Mouse (Mus musculus): ENCODE measurements at regions not wholly inside any gene's neighbourhood (a gene's known extent, or its start where the extent isn't known, plus 50 kb on each side); places are given as distances from the start of the nearest gene placed in this dataset.

GRCm38 (mm10) chr4:56120357-56120756 is 588.1 kb upstream of the Klf4 start:
- no peak for TF ChIP-seq POU5F1 (IDR thresholded peaks at IDR 0.05; ENCODE audit: borderline replicate concordance, low read length)
- TF ChIP-seq NANOG (IDR thresholded peaks at IDR 0.05; ENCODE audit: borderline replicate concordance, low read length), result no peak
- no peak for TF ChIP-seq CTCF (conservative IDR thresholded peaks at IDR 0.05; ENCODE audit: low read length)
- no peaks in the 10 kb centered on the region for H3K36me3 ChIP-seq (ENCODE audit: insufficient read depth, low read length)
- H3K4me1 ChIP-seq (replicated peaks; ENCODE audit: low read depth, low read length), result no peaks in the 10 kb centered on the region
- H3K27me3 ChIP-seq (ENCODE audit: insufficient read depth, low read length), result no peaks in the 10 kb centered on the region
- no peak overlapping the region for H3K4me3 ChIP-seq (replicated peaks; ENCODE audit: low read length)
- H3K9me3 ChIP-seq (ENCODE audit: low read length), result peaks cover 25% of the 10 kb centered on the region

DNA sequence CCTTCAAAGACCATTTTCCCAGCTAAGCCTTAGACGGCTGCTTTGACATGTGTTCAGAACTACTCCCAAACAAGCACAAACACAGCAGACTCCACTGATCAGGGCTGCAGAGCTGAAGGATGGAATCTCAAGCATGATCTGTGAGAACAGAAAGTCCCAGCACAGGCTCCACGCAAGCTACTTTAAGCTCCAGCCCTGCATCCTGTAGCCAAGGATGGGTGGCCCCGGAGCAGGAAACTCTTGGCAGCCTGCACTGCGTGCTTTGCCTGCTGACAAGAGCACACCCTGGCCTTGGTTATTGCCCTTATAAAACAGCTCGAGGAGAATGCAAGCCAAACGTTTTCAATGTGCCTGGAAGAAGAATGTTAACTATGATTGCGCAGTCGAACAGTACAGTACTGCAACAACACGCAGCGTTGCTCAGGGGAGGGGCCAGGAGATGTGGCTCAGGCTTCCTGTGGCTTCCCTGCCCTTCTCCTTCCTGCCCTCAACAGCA is 581.5 kb upstream of the Klf4 start:
- no peaks in the 10 kb centered on the region for H3K36me3 ChIP-seq (ENCODE audit: insufficient read depth, low read length)
- peaks cover 4% of the 10 kb centered on the region; the same call in 1 of the 2 replicates for H3K4me1 ChIP-seq (replicated peaks; ENCODE audit: low read depth, low read length)
- H3K4me3 ChIP-seq (replicated peaks; ENCODE audit: low read length), result no peak overlapping the region
- no peak for TF ChIP-seq NANOG (IDR thresholded peaks at IDR 0.05; ENCODE audit: borderline replicate concordance, low read length)
- TF ChIP-seq CTCF (conservative IDR thresholded peaks at IDR 0.05; ENCODE audit: low read length), result no peak
- no peak for TF ChIP-seq POU5F1 (IDR thresholded peaks at IDR 0.05; ENCODE audit: borderline replicate concordance, low read length)
- no peaks in the 10 kb centered on the region for H3K27me3 ChIP-seq (ENCODE audit: insufficient read depth, low read length)
- no peaks in the 10 kb centered on the region for H3K9me3 ChIP-seq (ENCODE audit: low read length)

- Histone ChIP-seq H3K27me3 (ENCODE audit: insufficient read depth, low read length) (no peaks in the 10 kb centered on the region), H3K4me3 (replicated peaks; ENCODE audit: low read length) (no peak overlapping the region), H3K36me3 (ENCODE audit: insufficient read depth, low read length) (no peaks in the 10 kb centered on the region), H3K4me1 (replicated peaks; ENCODE audit: low read depth, low read length) (peaks cover 4% of the 10 kb centered on the region; the same call in 1 of the 2 replicates), H3K9me3 (ENCODE audit: low read length) (no peaks in the 10 kb centered on the region)
- no peak for TF ChIP-seq POU5F1 (IDR thresholded peaks at IDR 0.05; ENCODE audit: borderline replicate concordance, low read length)
These were observed 580.9 kb upstream of the Klf4 start for GRCm38 (mm10) chr4:56112931-56113700.

DNA sequence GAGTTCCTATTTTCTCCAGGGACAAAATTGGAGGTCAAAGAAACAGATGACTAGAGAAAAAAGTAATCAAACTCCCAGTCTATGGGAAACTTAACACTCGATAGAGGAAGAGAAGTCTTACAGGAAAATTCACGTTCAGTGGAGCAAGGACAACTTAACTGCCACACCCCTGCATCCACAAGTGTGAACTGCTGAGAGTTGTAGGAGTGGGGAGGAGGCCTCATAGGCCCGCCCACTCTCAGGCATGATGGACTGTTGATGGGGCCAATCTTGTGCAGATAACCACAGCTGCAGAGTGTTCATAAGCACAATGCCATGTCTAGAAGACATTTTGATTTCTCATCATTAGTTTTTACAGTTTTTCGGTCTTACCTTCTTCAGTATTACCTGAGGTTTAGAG is 574.7 kb upstream of the Klf4 start:
- TF ChIP-seq CTCF (conservative IDR thresholded peaks at IDR 0.05; ENCODE audit: low read length) (no peak), POU5F1 (IDR thresholded peaks at IDR 0.05; ENCODE audit: borderline replicate concordance, low read length) (no peak), NANOG (IDR thresholded peaks at IDR 0.05; ENCODE audit: borderline replicate concordance, low read length) (no peak)
- no peak overlapping the region for H3K4me3 ChIP-seq (replicated peaks; ENCODE audit: low read length)
- H3K9me3 ChIP-seq (ENCODE audit: low read length), result no peaks in the 10 kb centered on the region
- H3K4me1 ChIP-seq (replicated peaks; ENCODE audit: low read depth, low read length), result no peaks in the 10 kb centered on the region
- no peaks in the 10 kb centered on the region for H3K27me3 ChIP-seq (ENCODE audit: insufficient read depth, low read length)
- H3K36me3 ChIP-seq (ENCODE audit: insufficient read depth, low read length), result no peaks in the 10 kb centered on the region

- H3K27me3 ChIP-seq (ENCODE audit: insufficient read depth, low read length), result no peaks in the 10 kb centered on the region
- H3K36me3 ChIP-seq (ENCODE audit: insufficient read depth, low read length), result no peaks in the 10 kb centered on the region
- H3K9me3 ChIP-seq (ENCODE audit: low read length), result no peaks in the 10 kb centered on the region
- H3K4me3 ChIP-seq (replicated peaks; ENCODE audit: low read length), result no peak overlapping the region
- no peaks in the 10 kb centered on the region for H3K4me1 ChIP-seq (replicated peaks; ENCODE audit: low read depth, low read length)
- TF ChIP-seq POU5F1 (IDR thresholded peaks at IDR 0.05; ENCODE audit: borderline replicate concordance, low read length) (no peak), NANOG (IDR thresholded peaks at IDR 0.05; ENCODE audit: borderline replicate concordance, low read length) (no peak), CTCF (conservative IDR thresholded peaks at IDR 0.05; ENCODE audit: low read length) (no peak)
These were observed 570.0 kb upstream of the Klf4 start for GRCm38 (mm10) chr4:56102314-56102713.

GRCm38 (mm10) chr4:56090796-56091195 is 558.5 kb upstream of the Klf4 start:
- Histone ChIP-seq H3K27me3 (ENCODE audit: insufficient read depth, low read length) (no peaks in the 10 kb centered on the region), H3K4me3 (replicated peaks; ENCODE audit: low read length) (no peak overlapping the region), H3K9me3 (ENCODE audit: low read length) (no peaks in the 10 kb centered on the region), H3K36me3 (ENCODE audit: insufficient read depth, low read length) (no peaks in the 10 kb centered on the region), H3K4me1 (replicated peaks; ENCODE audit: low read depth, low read length) (no peaks in the 10 kb centered on the region)
- TF ChIP-seq NANOG (IDR thresholded peaks at IDR 0.05; ENCODE audit: borderline replicate concordance, low read length) (no peak), POU5F1 (IDR thresholded peaks at IDR 0.05; ENCODE audit: borderline replicate concordance, low read length) (no peak), CTCF (conservative IDR thresholded peaks at IDR 0.05; ENCODE audit: low read length) (no peak)

DNA sequence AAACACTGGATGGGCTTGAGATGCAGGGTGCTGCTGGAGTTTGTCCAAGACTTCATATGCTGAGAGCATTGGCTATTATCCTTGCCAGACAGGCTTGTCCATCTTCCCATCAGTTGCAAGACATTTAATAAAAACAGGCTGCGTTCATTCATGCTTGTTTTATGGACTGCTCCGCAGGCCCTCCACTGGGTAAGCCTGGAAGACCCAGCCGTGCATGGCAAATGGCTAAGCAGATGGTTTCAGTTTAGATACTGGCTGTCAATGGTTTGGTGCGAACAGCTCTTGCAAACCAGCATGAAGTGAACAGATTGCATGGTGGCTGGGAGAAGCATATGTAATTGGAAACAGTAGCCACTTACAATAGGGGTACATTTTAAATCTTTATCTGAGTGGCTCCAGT is 556.4 kb upstream of the Klf4 start:
- TF ChIP-seq NANOG (IDR thresholded peaks at IDR 0.05; ENCODE audit: borderline replicate concordance, low read length), result no peak
- Histone ChIP-seq H3K36me3 (ENCODE audit: insufficient read depth, low read length) (no peaks in the 10 kb centered on the region), H3K4me3 (replicated peaks; ENCODE audit: low read length) (no peak overlapping the region), H3K4me1 (replicated peaks; ENCODE audit: low read depth, low read length) (no peaks in the 10 kb centered on the region), H3K9me3 (ENCODE audit: low read length) (no peaks in the 10 kb centered on the region), H3K27me3 (ENCODE audit: insufficient read depth, low read length) (no peaks in the 10 kb centered on the region)

DNA sequence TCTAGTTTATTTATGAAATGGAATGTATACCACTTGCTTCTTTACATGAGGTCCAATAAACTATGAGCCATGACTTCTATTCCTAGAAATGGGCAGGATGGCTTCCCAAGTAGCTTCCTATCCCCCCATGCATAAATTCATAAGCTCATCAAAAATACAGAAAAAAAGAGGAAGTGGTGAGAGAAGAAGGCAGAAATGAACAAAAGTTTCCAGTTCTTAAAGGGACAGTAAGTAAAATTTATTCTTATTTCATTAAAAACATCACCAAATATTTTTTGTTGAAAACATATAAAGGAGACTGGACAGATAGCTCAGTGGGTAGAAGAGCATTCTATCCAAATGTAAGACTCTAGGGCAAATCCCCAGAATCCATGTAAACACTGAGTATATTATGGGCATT is 554.0 kb upstream of the Klf4 start:
- no peaks in the 10 kb centered on the region for H3K36me3 ChIP-seq (ENCODE audit: insufficient read depth, low read length)
- H3K9me3 ChIP-seq (ENCODE audit: low read length), result no peaks in the 10 kb centered on the region
- no peak overlapping the region for H3K4me3 ChIP-seq (replicated peaks; ENCODE audit: low read length)
- no peaks in the 10 kb centered on the region for H3K27me3 ChIP-seq (ENCODE audit: insufficient read depth, low read length)
- peaks cover 4% of the 10 kb centered on the region; the same call in 1 of the 2 replicates for H3K4me1 ChIP-seq (replicated peaks; ENCODE audit: low read depth, low read length)
- no peak for TF ChIP-seq NANOG (IDR thresholded peaks at IDR 0.05; ENCODE audit: borderline replicate concordance, low read length)
- TF ChIP-seq POU5F1 (IDR thresholded peaks at IDR 0.05; ENCODE audit: borderline replicate concordance, low read length), result no peak
- TF ChIP-seq CTCF (conservative IDR thresholded peaks at IDR 0.05; ENCODE audit: low read length), result no peak

GRCm38 (mm10) chr4:56084205-56084604 is 551.9 kb upstream of the Klf4 start:
- peaks cover 4% of the 10 kb centered on the region; the same call in 1 of the 2 replicates for H3K4me1 ChIP-seq (replicated peaks; ENCODE audit: low read depth, low read length)
- H3K36me3 ChIP-seq (ENCODE audit: insufficient read depth, low read length), result no peaks in the 10 kb centered on the region
- TF ChIP-seq POU5F1 (IDR thresholded peaks at IDR 0.05; ENCODE audit: borderline replicate concordance, low read length) (no peak), NANOG (IDR thresholded peaks at IDR 0.05; ENCODE audit: borderline replicate concordance, low read length) (no peak), CTCF (conservative IDR thresholded peaks at IDR 0.05; ENCODE audit: low read length) (no peak)
- no peaks in the 10 kb centered on the region for H3K9me3 ChIP-seq (ENCODE audit: low read length)
- no peak overlapping the region for H3K4me3 ChIP-seq (replicated peaks; ENCODE audit: low read length)
- H3K27me3 ChIP-seq (ENCODE audit: insufficient read depth, low read length), result no peaks in the 10 kb centered on the region

Measured in E14TG2a.4 (cell line).